Mouse (Mus musculus) lung, adult 2 months (tissue): Measurements from ENCODE around the gene Tcirg1.

Experiments used
- CTCF ChIP-seq: fragments of 200-500 bp; IDR thresholded peaks from 2 replicates; pipeline ENCODE4 v1.5.1; 2011; ENCODE audit warnings: mild to moderate bottlenecking, low read length, control low read depth; ENCODE audit not compliant: insufficient read depth
- POLR2A ChIP-seq: fragments of 200-500 bp; IDR thresholded peaks from 2 replicates; pipeline ENCODE4 v1.6.1; 2011; ENCODE audit warnings: low read depth, mild to moderate bottlenecking, control low read depth, low read length, borderline replicate concordance; ENCODE audit errors: extremely low read depth

GRCm38 (mm10) chr19:3906795-3907786 lies at the start of gene Tcirg1:
- TF ChIP-seq CTCF (no peak), POLR2A (peak; percentile 87; the same call in 1 of the 2 replicates)
